Mouse (Mus musculus) kidney, adult 11 months (tissue): ENCODE data around the gene Slc36a4.

Source experiments
- DNase-seq: peaks from one replicate; pipeline ENCODE4 v3.0.0; 2022

The Slc36a4 gene

GRCm38 (mm10) chr9:15709599-15710381 lies at the start of gene Slc36a4:
TSS of gene Slc36a4 (plus strand) at chr9:15709738.
- DNase-seq: peak; percentile 81

- DNase-seq: peak; percentile 74
Measured at GRCm38 (mm10) chr9:15664606-15665005, 44.9 kb upstream of the Slc36a4 start.

- DNase-seq: no peak
Measured at GRCm38 (mm10) chr9:15669452-15669851, 40.1 kb upstream of the Slc36a4 start.

- DNase-seq: peak; percentile 72
Measured at GRCm38 (mm10) chr9:15670002-15670527, 39.5 kb upstream of the Slc36a4 start.

- no peak for DNase-seq
Measured at GRCm38 (mm10) chr9:15672251-15672650, 37.3 kb upstream of the Slc36a4 start.

- DNase-seq: peak; percentile 80
Measured at GRCm38 (mm10) chr9:15681855-15682466, 27.6 kb upstream of the Slc36a4 start.

GRCm38 (mm10) chr9:15685215-15685614 lies 24.3 kb upstream of the Slc36a4 start:
- peak; percentile 24 for DNase-seq

- no peak for DNase-seq
Measured at GRCm38 (mm10) chr9:15687358-15687757, 22.2 kb upstream of the Slc36a4 start.

- DNase-seq: no peak
Measured at GRCm38 (mm10) chr9:15693847-15694246, 15.7 kb upstream of the Slc36a4 start.

- no peak for DNase-seq
Measured at GRCm38 (mm10) chr9:15694989-15695388, 14.5 kb upstream of the Slc36a4 start.

- DNase-seq: no peak
Measured at GRCm38 (mm10) chr9:15705706-15706105, 3.8 kb upstream of the Slc36a4 start.

GRCm38 (mm10) chr9:15708979-15709598 lies 449 bp upstream of the Slc36a4 start:
- no peak for DNase-seq

GRCm38 (mm10) chr9:15710821-15711565 lies 1.5 kb downstream of the Slc36a4 start:
- no peak for DNase-seq

GRCm38 (mm10) chr9:15711676-15712075 lies 2.1 kb downstream of the Slc36a4 start:
- DNase-seq: no peak

- no peak for DNase-seq
Measured at GRCm38 (mm10) chr9:15714792-15715191, 5.3 kb downstream of the Slc36a4 start.

- DNase-seq: no peak
Measured at GRCm38 (mm10) chr9:15715193-15715989, 5.9 kb downstream of the Slc36a4 start.

GRCm38 (mm10) chr9:15717363-15717762 lies 7.8 kb downstream of the Slc36a4 start:
- DNase-seq: no peak

- DNase-seq: no peak
Measured at GRCm38 (mm10) chr9:15718295-15718694, 8.8 kb downstream of the Slc36a4 start.

- no peak for DNase-seq
Measured at GRCm38 (mm10) chr9:15719594-15719993, 10.1 kb downstream of the Slc36a4 start.

GRCm38 (mm10) chr9:15720556-15720955 lies 11.0 kb downstream of the Slc36a4 start:
- DNase-seq: no peak

- no peak for DNase-seq
Measured at GRCm38 (mm10) chr9:15721226-15721833, 11.8 kb downstream of the Slc36a4 start.

- no peak for DNase-seq
Measured at GRCm38 (mm10) chr9:15722506-15722905, 13.0 kb downstream of the Slc36a4 start.
